Mouse (Mus musculus) MEL (cell line): ENCODE results near the gene Mmp2.

ENCODE experiments used
- BHLHE40 ChIP-seq: IDR thresholded peaks from 2 replicates; pipeline ENCODE4 v1.6.1; 2012; ENCODE audit warnings: low read depth, mild to moderate bottlenecking, inconsistent platforms, low read length, improper control_type of control experiment, borderline replicate concordance
- CTCF ChIP-seq, 3 experiments: IDR thresholded peaks in 2 of 3; conservative IDR thresholded peaks in 1 of 3; 2 replicates each; pipeline ENCODE4 v1.5.1; 2011 to 2012; ENCODE audit warnings: low read length in 3 of 3, low read depth in 2 of 3, mild to moderate bottlenecking in 2 of 3, improper control_type of control experiment in 1 of 3, inconsistent platforms in 1 of 3, mixed read lengths in 1 of 3, moderate library complexity in 1 of 3; ENCODE audit not compliant: control insufficient read depth in 1 of 3, insufficient read depth in 1 of 3, poor library complexity in 1 of 3, severe bottlenecking in 1 of 3
- GABPA ChIP-seq: IDR thresholded peaks from 2 replicates; pipeline ENCODE4 v1.6.1; 2012; ENCODE audit warnings: low read depth, mild to moderate bottlenecking, inconsistent platforms, low read length, improper control_type of control experiment, moderate library complexity
- HCFC1 ChIP-seq: IDR thresholded peaks from 2 replicates; pipeline ENCODE4 v1.6.1; 2012; ENCODE audit warnings: low read depth, mild to moderate bottlenecking, inconsistent platforms, low read length, improper control_type of control experiment, moderate library complexity
- MAZ ChIP-seq: IDR thresholded peaks from 2 replicates; pipeline ENCODE4 v1.6.1; 2012; ENCODE audit warnings: low read depth, mild to moderate bottlenecking, inconsistent platforms, low read length, improper control_type of control experiment
- SMC3 ChIP-seq: IDR thresholded peaks from 2 replicates; pipeline ENCODE4 v1.6.1; 2011; ENCODE audit warnings: low read depth, low read length, improper control_type of control experiment
- TCF12 ChIP-seq: IDR thresholded peaks from 2 replicates; pipeline ENCODE4 v1.6.1; 2014; ENCODE audit warnings: low read depth, mild to moderate bottlenecking, inconsistent platforms, low read length, improper control_type of control experiment, moderate library complexity
- USF1 ChIP-seq: IDR thresholded peaks from 2 replicates; pipeline ENCODE4 v1.6.1; 2014; ENCODE audit warnings: low read depth, mild to moderate bottlenecking, inconsistent platforms, low read length, improper control_type of control experiment, moderate library complexity

- TF ChIP-seq BHLHE40 (no peak), MAZ (no peak), CTCF (IDR thresholded peaks at IDR 0.05 in 2 of 3, conservative IDR thresholded peaks at IDR 0.05 in 1 of 3; ENCODE audit: control insufficient read depth in 1 of 3, insufficient read depth in 1 of 3, low read depth in 2 of 3, low read length in 3 of 3, poor library complexity in 1 of 3, severe bottlenecking in 1 of 3) (no peak), GABPA (no peak), HCFC1 (no peak), SMC3 (no peak), TCF12 (no peak), USF1 (no peak)
Measured at GRCm38 (mm10) chr8:92815661-92816060, 11.4 kb upstream of the Mmp2 start.
